Mouse (Mus musculus) activated CD4-positive, CD25-positive, alpha-beta regulatory T cell, adult 9 weeks (primary cell): ENCODE results near the gene Sem1. TPM values are rescaled to one million over a fixed set of nuclear protein-coding genes. Genes with fewer than 3 reads are reported as not detected.

Experiments
- polyA plus RNA-seq: library from polyadenylated mRNA; unstranded; fragments of 100-300 nt; shearing (Covaris generic); gene quantifications from one replicate; pipeline ENCODE4 v1.2.1, GENCODE M21; 2017

Gene Sem1
- 152 TPM for polyA plus RNA-seq

GRCm38 (mm10) chr6:6578304-6579149 lies at the start of gene Sem1:
TSS of gene Sem1 (minus strand) at chr6:6578663.

